Mouse (Mus musculus) right cerebral cortex, postnatal 25 days (tissue): ENCODE measurements around the gene Gm17334.

Experiments
- DNase-seq: peaks from one replicate; pipeline ENCODE4 v3.0.0; 2022

Gm17334 gene

DNA sequence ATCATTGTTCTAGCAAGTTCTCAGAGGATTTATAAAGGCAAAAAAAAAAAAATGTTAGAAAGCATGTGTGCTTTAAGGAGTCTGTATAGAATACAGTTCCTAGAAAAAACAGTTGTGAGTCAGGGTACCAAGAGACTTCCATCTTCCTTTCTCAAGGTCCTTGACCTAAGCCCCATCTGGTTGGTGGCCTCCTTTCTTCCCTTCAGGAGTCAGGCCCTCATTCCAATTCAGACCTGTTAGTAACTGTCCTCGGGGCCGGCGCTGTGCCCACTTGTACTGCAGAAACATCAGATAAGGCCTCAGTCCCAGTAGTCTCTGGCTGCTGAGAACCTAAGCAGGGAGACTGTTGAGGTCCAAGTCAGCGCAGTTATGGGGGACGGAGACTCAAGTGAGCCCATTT is at the start of gene Gm17334:
Gm17334 (minus strand) TSS at position 101 of the 400 bp plus-strand sequence.
- no peak for DNase-seq

GRCm38 (mm10) chr11:53821945-53822338 is 49.0 kb upstream of the Gm17334 start:
- no peak for DNase-seq

- DNase-seq, result no peak
These were observed 48.4 kb upstream of the Gm17334 start for GRCm38 (mm10) chr11:53821230-53821944.

DNA sequence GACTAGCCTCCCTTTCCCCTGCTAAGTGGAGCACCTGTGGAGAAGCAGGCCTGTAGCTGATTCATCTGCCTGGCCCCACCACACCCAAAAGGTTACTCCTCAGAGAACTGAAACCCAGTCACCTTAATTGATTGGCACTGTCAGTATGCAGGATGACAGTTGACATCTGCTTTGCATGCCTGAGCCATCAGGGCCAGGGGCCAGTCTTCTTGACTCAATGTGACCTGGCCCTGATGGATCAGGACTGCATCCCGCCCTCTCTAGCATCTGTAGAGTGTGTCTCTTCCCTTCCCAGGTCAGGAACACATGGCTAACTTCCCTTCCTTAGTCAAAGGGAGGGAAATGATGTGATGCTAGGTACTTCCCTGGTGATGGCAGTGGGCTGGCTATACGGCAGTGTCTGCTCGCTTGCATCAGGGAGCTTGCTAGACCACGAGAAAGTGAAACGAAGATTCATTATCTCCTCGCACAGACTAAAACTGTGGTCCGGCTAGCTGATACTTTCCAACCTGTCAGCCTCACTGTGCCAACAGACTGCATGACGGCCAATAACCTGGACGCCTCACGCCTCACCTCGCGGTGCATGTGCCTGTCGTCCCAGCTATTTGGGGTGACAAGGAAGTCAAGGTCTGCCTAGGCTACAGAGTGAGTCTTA is 47.7 kb upstream of the Gm17334 start:
- no peak for DNase-seq

GRCm38 (mm10) chr11:53819511-53819910 is 46.5 kb upstream of the Gm17334 start:
- DNase-seq, result no peak

- DNase-seq, result no peak
These were observed 45.8 kb upstream of the Gm17334 start for GRCm38 (mm10) chr11:53818794-53819193.

DNA sequence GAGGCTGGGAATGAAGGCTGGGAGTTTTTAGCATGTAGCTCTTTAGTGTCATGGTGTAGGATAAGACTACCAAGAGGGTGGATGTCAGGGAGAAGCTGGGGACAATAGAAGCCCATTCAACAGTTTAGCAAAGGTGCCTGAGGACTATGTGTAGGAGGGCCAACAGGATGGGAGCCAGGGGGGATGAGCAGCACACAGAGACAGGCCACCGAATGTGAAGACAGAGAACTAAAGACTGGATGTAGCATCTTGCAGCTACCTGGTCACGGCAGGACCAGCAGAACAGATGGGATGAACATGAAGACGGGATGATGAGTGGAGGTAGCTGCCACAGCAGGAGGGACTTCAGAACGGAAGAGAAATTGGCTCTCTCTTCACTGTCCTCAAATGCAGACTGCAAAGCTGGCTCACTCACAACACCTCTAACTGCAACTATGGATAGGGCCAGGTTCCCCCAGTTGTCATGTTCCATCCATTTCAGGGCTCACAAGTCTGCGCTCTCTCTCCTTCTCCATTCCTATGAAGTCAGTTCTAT is 43.9 kb upstream of the Gm17334 start:
- no peak for DNase-seq

GRCm38 (mm10) chr11:53814810-53815209 is 41.8 kb upstream of the Gm17334 start:
- DNase-seq, result no peak

DNA sequence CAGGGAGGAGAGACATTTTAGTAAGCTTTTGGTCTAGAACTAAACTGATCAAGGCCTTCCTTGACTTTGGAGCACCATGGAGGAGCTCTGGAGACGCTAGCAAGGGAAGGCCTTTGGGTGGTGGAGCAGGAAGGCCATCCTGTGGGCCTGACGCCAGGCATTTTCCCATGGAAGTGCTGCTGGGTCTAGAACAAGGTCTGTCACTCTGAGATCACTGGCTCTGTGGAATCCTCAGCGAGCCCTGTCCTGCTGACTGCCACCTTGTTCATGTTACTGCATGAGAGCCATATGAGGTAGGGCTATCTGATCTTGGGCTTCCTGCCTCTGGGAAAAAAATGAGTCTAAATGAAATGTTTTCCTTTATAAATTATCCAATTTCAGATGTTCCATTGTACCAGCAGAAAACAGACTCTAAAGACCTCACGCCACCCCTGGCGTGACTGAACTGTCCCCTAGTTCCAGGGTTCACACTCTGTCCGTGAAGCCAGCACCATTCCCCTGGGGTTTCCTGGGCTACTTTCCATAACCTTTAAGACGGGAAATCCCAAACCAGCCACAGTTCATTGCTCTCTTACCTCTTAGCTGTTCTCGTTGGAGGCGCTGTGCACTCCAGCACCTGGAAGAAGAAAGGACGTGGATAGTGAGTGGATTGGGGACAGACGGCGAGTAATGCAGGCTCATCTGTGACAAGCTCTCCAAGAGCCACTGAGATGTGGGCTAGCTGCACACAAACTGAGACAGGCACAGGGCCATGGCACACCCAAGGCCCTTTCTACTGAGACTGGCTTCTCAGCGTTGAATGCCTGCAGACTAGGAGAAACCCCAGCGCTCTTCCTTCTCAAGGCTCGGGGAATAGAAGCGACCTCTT is 40.2 kb upstream of the Gm17334 start:
- no peak for DNase-seq

DNA sequence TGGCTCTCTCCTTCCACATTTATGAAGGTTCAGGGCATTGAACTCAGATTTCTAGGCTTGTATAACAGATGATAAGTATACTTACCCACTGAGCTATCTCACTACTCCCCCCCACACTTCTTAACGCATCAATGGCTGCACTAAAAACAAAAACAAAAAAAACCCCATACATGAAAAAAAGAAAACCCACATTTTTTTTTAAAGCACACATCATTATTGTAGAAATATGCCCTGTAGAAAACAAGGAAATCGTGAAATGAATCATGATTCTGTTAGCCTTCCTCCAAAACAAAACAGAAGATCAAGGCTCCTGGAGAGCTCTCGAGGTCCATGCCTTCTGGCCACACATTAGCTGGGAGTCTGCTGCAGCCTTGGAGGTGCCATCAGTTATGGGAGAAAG is 38.3 kb upstream of the Gm17334 start:
- no peak for DNase-seq

DNA sequence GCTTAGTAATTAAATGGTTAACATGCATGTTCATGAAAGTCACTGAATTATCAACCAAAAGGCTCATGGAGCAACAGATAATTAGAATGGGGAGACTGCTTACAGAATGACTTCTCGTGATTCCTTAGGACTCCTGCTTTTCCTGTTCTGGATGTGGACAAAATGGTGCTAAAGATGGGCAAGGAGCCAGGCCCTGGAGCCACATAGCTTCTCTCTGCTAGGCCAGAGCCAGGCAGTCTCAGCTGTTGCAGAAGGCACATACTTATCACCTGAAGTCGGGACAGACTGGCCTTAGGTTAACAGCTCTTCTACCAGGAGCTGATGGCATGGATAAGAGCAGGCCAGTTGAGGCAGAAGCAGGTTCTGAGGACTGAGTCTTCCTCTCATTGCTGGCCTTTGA is 37.8 kb upstream of the Gm17334 start:
- DNase-seq, result no peak

GRCm38 (mm10) chr11:53810156-53810555 is 37.2 kb upstream of the Gm17334 start:
- no peak for DNase-seq

GRCm38 (mm10) chr11:53809354-53809753 is 36.4 kb upstream of the Gm17334 start:
- no peak for DNase-seq

DNA sequence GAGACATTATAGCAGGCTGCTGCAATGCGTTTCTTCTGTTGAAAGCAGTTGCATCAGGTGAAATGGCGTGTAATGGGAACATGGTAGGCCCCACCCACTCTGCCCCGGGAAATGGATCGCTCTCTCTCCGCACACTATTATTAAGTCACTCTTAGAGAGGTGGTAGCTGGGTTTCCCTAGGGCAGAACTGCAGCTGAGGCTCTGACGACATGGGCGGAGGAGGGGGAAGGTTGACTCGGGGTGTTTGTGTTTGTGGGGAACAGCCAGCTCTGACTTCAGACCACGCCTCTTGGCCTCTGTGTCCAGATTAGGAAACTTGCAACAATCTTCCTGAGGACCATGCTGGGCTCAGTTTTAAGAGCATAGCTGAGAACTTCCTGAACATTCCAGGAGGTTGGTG is 32.8 kb upstream of the Gm17334 start:
- no peak for DNase-seq

DNA sequence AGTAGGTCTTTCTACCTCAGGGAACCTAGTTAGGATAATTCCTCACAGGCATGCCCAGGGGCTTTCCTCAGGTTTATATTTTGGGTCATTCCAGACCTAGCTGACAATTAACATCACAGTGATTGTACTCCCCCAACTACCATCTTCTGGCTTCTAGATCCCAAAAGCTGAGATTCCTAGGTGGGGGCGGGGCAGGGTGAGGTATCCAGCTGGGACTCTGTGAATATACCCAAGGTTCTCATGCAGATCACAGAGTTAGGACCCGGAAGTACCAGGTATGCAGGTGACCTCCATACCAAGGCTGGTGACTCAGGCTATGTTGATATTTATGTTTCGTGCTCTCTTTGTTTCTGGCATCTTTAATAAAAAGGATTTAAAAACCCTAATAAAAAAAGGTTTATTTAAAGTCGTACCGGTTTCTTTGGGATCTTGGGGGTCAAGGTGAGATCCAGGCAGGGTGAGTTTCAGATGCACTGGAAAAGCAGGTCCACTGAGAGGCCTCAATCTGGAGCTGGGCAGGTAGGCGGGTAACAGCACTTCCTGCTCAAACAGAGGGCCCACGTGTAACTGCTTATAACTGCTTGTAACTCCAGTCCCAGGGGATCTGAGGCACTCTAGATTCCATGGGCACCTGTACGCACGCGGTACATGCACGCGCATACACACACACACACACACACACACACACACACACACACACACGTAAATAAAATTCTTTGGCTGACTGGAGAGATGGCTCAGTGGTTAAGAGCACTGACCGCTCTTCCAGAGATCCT is 31.8 kb upstream of the Gm17334 start:
- no peak for DNase-seq

DNA sequence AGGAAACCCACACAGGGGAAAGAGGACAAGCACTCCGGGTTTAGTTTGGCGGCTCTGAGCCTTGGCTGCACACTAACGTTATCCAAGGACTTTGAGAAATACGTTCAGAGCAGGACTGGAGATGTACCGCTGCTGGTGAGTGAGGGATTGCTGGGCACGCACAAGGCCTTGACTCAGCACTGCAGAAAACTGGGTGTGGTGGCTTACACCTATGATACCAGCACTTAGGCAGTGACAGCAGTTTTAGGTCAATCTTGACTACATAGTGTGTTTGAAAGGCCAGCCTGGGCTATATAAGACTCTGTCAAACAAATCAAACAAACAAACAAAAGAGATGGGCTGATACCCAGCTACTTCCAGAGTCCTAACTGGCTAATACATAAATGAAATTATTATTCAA is 30.5 kb upstream of the Gm17334 start:
- DNase-seq, result no peak

GRCm38 (mm10) chr11:53803093-53803492 is 30.1 kb upstream of the Gm17334 start:
- no peak for DNase-seq

GRCm38 (mm10) chr11:53800975-53801374 is 28.0 kb upstream of the Gm17334 start:
- DNase-seq, result no peak

DNA sequence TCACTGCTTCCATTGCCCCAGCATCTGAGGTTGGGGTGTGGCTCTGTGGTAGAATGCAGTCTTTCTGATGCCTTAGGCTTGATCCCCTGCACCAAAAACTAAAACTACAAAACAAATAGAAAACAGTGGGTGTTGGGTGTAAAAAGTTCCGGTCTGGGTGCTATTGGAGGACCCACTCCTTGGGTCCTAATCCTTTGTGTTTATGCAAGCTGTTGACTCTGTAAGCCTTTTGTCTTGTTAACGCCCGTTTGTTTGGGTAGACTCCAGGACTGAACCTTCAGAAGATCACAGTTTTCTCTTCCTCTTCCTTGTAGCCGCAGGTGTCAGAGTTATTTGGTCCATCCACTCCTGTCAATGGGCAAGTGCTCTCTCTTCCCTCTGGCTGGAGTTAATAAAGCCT is 27.0 kb upstream of the Gm17334 start:
- no peak for DNase-seq

GRCm38 (mm10) chr11:53798041-53798711 is 25.2 kb upstream of the Gm17334 start:
- no peak for DNase-seq

GRCm38 (mm10) chr11:53797386-53797920 is 24.5 kb upstream of the Gm17334 start:
- DNase-seq, result no peak
